Mouse (Mus musculus): ENCODE results near the gene Prkd1. TPM values are rescaled to one million over a fixed set of nuclear protein-coding genes. Genes with fewer than 3 reads are reported as not detected.
A peak's percentile ranks its signal among the peaks of the same experiment; 100 is the strongest.
"Not testable (repeated sequence)": the region's sequence is repeated elsewhere in the genome, so short reads cannot be mapped to it uniquely, and the experiment has no call there.

Prkd1 gene
- total RNA-seq (2021) = 1 to 10 TPM; 1.5 to 2.3 TPM
- long read RNA-seq, experiment 1, partial matches to known transcripts = 0 of 1 reads
- long read RNA-seq, experiment 1, other reads (novel, unspliced or antisense) = 0 of 1 reads
- long read RNA-seq, experiment 2, partial matches to known transcripts = 0 of 1 reads
- long read RNA-seq, experiment 2, other reads (novel, unspliced or antisense) = 0 of 1 reads

- intact Hi-C loops (cut with DNase I) = loop anchor here (10.0 kb wide), 1 partner anchor 1856 kb away; the partner anchor contains the start of gene Arhgap5
- peak; percentile 49 to 58 for DNase-seq
These were observed at the start of gene Prkd1 for GRCm38 (mm10) chr12:50648671-50649541. Gene Prkd1, minus strand, starts transcription at chr12:50649098.

DNA sequence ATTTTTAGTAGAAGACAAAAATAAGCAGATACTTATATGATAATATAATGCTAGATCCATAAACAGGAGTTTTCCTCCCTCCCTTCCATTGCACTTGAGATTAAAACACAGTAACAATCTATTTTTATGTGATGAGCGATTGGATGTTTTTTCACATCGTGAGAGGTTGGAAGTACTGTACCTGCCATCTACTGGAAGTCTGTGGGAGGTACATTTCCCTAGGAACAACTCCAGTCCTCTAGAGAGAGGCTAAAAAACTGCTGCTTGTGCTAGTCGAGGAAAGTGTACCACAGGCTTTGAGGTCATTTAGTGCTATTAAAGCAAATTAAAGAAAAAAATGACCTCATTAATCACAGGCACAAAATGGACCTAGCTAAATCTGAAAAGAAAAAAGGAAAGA, 48.6 kb upstream of the Prkd1 start:
- intact Hi-C loops (cut with DNase I) = loop anchor here (10.0 kb wide), 1 partner anchor 383 kb away; no protein-coding TSS in a partner anchor
- no peak for DNase-seq

GRCm38 (mm10) chr12:50648176-50648670, 675 bp downstream of the Prkd1 start:
- intact Hi-C loops (cut with DNase I) = loop anchor here (10.0 kb wide), 1 partner anchor 1857 kb away; the partner anchor contains the start of gene Arhgap5
- peak; percentile 5 to 19 for DNase-seq

DNA sequence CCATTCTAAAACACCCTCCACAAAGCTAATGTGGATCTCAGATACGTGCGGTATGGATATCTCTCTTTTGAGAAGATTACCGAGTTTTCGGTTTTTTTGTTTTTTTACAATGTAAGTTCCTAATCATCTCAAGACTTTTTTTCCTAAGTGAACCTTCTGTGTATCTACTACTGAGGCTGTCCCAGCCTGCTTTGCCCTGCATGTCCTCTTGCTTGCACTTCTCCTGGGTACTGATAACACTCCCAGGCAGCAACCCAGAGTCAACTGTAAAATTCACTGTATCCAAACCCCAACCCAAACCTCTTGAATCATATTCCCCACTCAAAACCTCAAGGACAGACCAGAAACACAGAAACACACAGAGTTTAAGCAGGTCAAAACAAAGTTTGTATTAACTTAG, 2.0 kb downstream of the Prkd1 start:
- DNase-seq = no peak
- intact Hi-C loops (cut with DNase I) = loop anchor here (10.0 kb wide), 1 partner anchor 1858 kb away; the partner anchor contains the start of gene Arhgap5

DNA sequence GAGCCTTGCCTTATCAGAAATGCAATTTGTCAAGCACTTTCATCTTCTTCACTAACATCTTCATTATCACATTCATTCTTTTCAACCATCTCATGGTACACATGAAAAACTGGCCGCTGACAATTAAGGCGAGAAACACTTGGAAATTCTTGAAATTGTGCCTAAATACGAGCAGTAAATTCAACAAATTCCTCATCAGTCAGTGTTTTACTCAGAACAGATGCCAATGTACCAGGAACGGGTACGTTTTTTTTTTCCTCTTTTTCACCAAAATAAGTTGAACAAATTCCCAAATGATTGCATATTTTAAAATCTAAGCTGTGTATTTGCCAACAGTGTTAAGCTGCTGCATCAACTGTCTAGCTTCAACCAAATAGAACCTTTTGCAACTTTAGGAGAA, 6.2 kb downstream of the Prkd1 start:
- DNase-seq = no peak
- intact Hi-C loops (cut with DNase I) = loop anchor here (10.0 kb wide), 1 partner anchor 1862 kb away; the partner anchor contains the start of gene Arhgap5

DNA sequence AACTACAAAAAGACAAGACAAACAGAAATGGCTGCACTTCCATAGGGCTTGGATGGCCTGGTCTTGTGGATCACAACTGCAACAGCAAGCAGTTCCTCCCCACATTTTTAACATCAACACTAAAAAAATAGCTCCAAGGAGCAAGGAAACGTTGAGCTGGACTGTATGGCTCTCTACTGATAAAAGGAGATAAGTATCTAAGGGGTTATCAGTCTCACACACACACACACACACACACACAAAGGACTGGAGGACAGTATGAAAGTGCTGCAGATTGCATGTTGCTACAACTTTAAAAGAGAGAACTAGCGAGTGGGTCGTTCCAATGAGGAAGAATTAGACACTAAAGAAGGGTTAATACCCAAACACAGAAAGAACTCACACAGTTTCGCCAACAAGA, 8.7 kb downstream of the Prkd1 start:
- intact Hi-C loops (cut with DNase I) = loop anchor here (10.0 kb wide), 1 partner anchor 1865 kb away; the partner anchor contains the start of gene Arhgap5
- DNase-seq = no peak

DNA sequence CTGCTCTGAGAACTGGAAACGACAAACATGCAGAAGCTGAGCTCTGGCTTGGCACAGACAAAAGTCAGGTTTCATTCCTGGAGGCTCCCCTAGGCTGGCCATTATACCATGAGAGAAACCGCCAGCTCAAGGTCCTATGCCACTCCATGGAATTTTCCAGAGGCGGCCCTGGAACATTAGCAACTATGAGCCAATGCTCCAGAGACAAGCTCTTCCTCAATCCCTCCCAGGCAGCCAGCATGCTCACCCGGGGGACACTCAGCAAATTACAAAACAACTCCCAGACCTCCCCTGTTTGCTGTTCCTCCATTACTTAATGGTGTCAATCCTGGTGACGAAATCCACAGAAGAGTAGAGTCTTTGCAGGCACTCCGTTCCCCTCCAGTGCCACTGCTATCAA, 14.5 kb downstream of the Prkd1 start:
- DNase-seq = peak in 1 of 2 experiments; percentile 17
- intact Hi-C loops (cut with DNase I) = no loop called here

- DNase-seq; intact Hi-C loops (cut with DNase I): not testable (repeated sequence)
These were observed 22.8 kb downstream of the Prkd1 start for GRCm38 (mm10) chr12:50626100-50626499.

GRCm38 (mm10) chr12:50624175-50624574, 24.7 kb downstream of the Prkd1 start:
- intact Hi-C loops (cut with DNase I) = no loop called here

DNA sequence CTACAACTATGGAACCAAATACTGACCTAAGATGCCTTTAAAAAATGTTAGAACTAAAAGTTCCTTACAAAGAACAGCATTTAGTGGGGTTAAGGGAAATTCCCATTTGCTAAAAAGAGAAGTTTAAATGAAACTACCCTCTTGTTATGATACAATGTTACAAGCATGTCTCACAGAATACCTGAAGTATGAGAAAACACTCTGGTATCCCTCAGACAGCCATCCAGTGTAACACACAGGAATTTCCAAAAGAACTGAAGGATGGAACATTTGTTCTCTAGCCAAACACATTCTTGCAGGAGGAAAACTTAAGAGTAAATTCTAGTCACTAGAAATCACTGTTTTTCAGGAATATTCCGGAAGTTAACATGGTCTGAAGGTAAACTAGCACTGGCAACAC, 33.0 kb downstream of the Prkd1 start:
- intact Hi-C loops (cut with DNase I) = no loop called here

More at GRCm38 (mm10) chr12:50624175-50624574, 24.7 kb downstream of the Prkd1 start:
- DNase-seq = no peak

DNA sequence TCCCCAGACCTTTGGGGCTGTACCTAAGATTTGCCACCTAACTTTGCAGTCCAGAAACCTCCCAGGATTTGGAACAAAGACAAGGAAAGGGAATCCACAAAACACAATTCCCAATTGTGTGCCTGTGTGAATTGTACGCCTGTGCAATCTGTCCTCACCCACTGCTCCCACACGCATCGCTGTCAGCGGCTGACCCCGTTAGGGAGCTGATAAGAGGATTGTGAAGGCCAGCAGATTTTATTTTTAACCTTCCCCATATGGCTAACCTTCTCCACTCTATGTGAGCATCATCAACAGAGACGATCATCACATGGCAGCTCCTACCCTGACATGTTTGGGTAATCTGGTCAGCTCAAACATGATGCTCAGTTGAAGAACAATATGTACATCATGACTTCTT, 34.6 kb downstream of the Prkd1 start:
- DNase-seq = no peak
- intact Hi-C loops (cut with DNase I) = no loop called here

More for the DNA sequence above, 33.0 kb downstream of the Prkd1 start:
- no peak for DNase-seq

GRCm38 (mm10) chr12:50606703-50607500, 42.0 kb downstream of the Prkd1 start:
- intact Hi-C loops (cut with DNase I) = no loop called here
- DNase-seq = no peak

DNA sequence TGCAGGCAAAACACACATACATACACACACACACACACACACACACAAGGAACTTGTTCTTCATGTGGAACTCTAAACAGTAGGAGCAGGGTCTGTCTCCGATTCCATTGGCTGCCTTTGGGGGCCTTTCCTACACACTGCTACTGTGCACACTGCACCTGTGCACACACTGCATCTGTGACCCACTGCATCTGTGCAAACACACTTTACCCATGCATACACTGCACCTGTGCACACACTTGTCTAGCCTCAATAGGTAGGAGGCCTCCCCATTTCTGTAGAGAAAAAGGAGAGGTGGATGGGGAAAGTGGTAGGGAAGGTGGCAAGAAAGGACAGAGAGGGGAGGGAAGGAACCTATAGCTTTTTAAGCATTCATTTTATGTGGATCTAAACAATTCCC, 49.5 kb downstream of the Prkd1 start:
- intact Hi-C loops (cut with DNase I) = no loop called here
- DNase-seq = no peak

DNA sequence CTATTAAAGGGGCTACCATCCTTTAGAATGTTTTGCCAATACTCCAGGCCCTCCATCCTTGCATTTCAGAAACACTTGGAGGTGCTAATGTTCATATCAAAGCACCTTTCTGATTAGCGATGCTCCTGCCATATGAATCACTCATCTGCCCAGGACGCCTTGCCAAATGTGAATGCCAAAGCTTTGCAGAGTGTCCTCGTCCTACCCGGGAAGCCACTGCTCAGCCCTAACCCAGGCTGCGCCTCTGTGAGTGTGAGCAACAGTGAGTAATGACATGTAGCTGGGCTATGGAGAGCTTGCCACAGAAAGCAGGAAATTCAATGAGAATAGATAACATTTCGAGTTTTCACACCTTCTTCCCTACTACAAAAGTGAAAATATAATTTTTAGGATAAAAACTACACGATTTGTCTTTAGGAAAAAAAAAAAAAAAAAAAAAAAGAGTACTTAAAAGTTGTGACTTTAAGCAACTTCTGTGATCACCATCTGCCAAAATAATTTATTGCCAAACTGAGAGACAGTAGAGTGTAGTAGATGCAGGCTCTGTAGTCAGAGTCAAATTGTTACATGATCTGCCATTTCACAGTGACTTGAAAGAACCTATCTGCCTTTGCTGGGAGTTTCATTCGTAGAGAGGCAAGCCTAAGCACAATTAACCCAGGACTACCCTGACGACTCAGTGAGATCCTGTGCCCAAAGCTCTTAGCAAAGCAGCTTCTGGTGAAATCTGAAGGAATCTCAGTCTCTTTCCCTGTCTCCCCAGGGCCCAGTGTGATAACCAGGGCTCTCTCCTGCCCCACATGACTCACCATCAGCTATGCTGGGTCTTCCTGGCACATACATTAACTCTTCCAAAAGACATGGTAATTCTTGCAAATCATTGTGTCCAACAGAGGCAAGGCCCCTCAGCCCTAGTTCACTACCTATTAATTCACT, 50.6 kb downstream of the Prkd1 start:
- intact Hi-C loops (cut with DNase I) = no loop called here
- DNase-seq = no peak

DNA sequence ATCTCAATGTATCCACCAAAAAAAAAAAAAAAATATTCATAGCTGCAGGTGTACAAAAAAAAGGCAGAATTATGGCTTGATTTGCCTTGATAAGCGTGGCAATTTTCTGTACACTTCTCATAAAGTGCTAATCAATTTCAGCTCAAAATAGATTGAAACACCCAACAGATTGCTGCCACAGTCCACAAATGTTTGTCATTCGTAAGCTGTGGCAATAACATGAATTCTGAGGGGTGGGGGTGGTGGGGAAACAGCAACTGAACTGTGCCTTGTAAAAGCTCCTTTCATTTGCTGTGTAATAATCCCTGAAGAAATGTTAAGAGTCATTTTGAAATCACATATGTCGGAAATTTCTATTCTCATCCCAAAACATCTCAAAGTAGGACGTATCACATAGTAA, 51.4 kb downstream of the Prkd1 start:
- DNase-seq = no peak
- intact Hi-C loops (cut with DNase I) = no loop called here

GRCm38 (mm10) chr12:50595777-50596176, 53.1 kb downstream of the Prkd1 start:
- intact Hi-C loops (cut with DNase I) = no loop called here

DNA sequence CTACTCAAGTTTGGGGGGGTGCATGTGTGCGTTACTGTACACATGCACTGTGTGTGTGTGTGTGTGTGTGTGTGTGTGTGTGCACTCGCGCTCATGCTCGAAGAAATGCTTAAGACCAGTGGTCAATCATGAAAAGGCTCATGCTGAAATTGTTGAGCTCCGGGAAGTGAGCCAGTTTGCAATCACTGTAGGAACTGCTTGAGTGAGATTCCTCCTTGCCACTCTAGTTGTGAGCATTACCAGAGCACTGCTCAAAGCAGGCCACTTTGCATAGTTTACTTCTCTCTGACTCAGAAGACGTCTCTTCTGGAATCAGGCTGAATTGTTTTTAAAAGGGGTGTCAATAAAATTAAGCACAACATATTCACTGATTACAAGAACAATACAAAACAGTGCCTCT, 54.4 kb downstream of the Prkd1 start:
- intact Hi-C loops (cut with DNase I) = no loop called here
- no peak for DNase-seq

More at GRCm38 (mm10) chr12:50595777-50596176, 53.1 kb downstream of the Prkd1 start:
- DNase-seq = no peak

DNA sequence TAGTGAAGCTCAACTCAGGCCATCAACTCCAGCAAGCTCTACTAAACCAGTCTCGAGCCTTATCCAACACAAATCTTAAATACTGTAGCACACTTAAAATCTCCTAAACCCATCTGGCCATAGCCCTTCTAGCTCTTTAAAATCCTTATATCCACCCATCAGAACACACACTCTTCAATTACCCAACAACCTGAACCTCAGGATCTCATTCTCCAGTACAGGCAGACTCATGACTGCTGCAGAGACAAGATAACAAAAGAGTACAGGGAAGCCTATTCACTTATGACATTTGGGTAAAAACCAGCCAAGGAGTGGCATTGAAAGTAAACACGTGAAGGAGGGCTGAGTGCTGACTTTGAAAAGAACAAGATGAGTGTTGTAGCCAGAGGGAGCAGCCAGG, 55.4 kb downstream of the Prkd1 start:
- DNase-seq = no peak
- intact Hi-C loops (cut with DNase I) = no loop called here

DNA sequence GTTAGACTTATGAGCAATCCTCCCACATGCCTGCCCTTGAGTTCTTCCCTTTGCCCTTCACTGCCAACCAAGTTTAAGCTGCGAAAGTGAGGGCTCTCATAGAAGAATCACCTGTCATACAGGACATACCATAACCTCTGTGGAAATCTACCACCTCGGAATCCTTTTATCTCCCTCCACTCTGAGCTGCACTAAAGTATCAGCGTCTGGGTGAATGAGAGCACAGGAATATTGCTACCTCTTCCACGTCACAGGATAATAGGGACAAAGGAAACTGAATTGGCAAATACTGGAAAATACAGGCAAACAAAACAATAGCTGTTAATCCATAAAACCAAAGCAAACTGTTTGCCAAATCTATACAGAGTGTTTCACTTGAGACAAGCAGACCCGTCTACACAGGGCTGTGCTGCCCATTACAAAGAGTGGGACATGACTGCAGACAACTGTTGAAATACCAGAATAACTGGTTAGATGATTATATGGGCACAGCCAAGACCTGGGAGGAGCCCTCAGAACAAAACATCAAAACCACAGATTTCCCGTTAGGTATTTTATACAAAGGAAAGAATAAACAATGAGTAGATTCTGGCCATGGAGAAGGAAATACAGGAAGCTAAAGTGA, 60.6 kb downstream of the Prkd1 start:
- intact Hi-C loops (cut with DNase I) = no loop called here
- DNase-seq = no peak

All from gastrocnemius, postnatal 36 days (tissue).